Mouse (Mus musculus) ES-E14 (cell line): ENCODE measurements at regions not wholly inside any gene's neighbourhood (a gene's known extent, or its start where the extent isn't known, plus 50 kb on each side); places are given as distances from the start of the nearest gene placed in this dataset.

Source experiments
- CHD2 ChIP-seq: IDR thresholded peaks from 2 replicates; pipeline ENCODE4 v1.6.1; 2014; ENCODE audit warnings: mild to moderate bottlenecking, low read depth, low read length, inconsistent platforms
- HCFC1 ChIP-seq: IDR thresholded peaks from 2 replicates; pipeline ENCODE4 v1.6.1; 2012; ENCODE audit warnings: low read length, inconsistent platforms, borderline replicate concordance; ENCODE audit not compliant: insufficient read depth
- MAFK ChIP-seq: IDR thresholded peaks from 2 replicates; pipeline ENCODE4 v1.6.1; 2014; ENCODE audit warnings: mild to moderate bottlenecking, low read depth, low read length, inconsistent platforms; ENCODE audit not compliant: insufficient read depth
- ZC3H11A ChIP-seq: IDR thresholded peaks from 2 replicates; pipeline ENCODE4 v1.6.1; 2012; ENCODE audit warnings: low read depth, mild to moderate bottlenecking, inconsistent platforms, low read length, borderline replicate concordance
- ZNF384 ChIP-seq: IDR thresholded peaks from 2 replicates; pipeline ENCODE4 v1.6.1; 2012; ENCODE audit warnings: low read depth, low read length, inconsistent platforms

- TF ChIP-seq MAFK: no peak
- TF ChIP-seq ZNF384: no peak
- no peak for TF ChIP-seq CHD2
- no peak for TF ChIP-seq HCFC1
- TF ChIP-seq ZC3H11A: no peak
Measured at GRCm38 (mm10) chr6:74017107-74017506, 547.6 kb upstream of the 4931417E11Rik start.
